Mouse (Mus musculus) CH12.LX (cell line): ENCODE measurements around the gene Igsf8. TPM values are rescaled to one million over a fixed set of nuclear protein-coding genes. Genes with fewer than 3 reads are reported as not detected.

Source experiments
- DNase-seq: peaks from one replicate; pipeline ENCODE4 v3.0.0-alpha.2; 2013; ENCODE audit errors: extremely low read depth
- H3K27ac ChIP-seq: 2 replicates; pipeline ENCODE4 v1.5.1; 2012; ENCODE audit warnings: low read depth, mild to moderate bottlenecking, control low read depth, moderate library complexity; ENCODE audit not compliant: insufficient read depth
- H3K27me3 ChIP-seq: replicated peaks from 2 replicates; pipeline ENCODE3; 2012; ENCODE audit warnings: inconsistent platforms
- H3K36me3 ChIP-seq, 2 experiments: replicated peaks in 1 of 2; 2 replicates each; pipeline versions ENCODE3 to v1.6.1; 2012; ENCODE audit warnings: inconsistent platforms in 1 of 2, low read length in 1 of 2, mild to moderate bottlenecking in 1 of 2, mixed read lengths in 1 of 2, moderate library complexity in 1 of 2; ENCODE audit not compliant: control insufficient read depth in 1 of 2, insufficient read depth in 1 of 2
- H3K4me1 ChIP-seq, 2 experiments: 2 replicates each; pipeline ENCODE4 v1.6.1; 2012; ENCODE audit warnings: inconsistent platforms in 1 of 2, moderate library complexity in 1 of 2; ENCODE audit not compliant: insufficient read depth in 2 of 2, control insufficient read depth in 1 of 2
- H3K4me2 ChIP-seq: 2 replicates; pipeline ENCODE4 v1.6.1; 2012; ENCODE audit warnings: low read depth, mild to moderate bottlenecking, control low read depth; ENCODE audit not compliant: poor library complexity, insufficient read depth, severe bottlenecking
- H3K4me3 ChIP-seq, 3 experiments: fragments of 150-350 bp in 1 of 3; sonication (generic) in 1 of 3; replicated peaks in 1 of 3; 2 replicates each; pipeline versions ENCODE3 to v1.5.1; 2011 to 2012; ENCODE audit warnings: low read depth in 2 of 3, low read length in 2 of 3, mild to moderate bottlenecking in 2 of 3, moderate library complexity in 2 of 3, control low read depth in 1 of 3, improper control_type of control experiment in 1 of 3, inconsistent platforms in 1 of 3, mixed read lengths in 1 of 3; ENCODE audit not compliant: poor library complexity in 1 of 3
- H3K79me2 ChIP-seq: replicated peaks from 2 replicates; pipeline ENCODE4 v1.6.1; 2012; ENCODE audit warnings: mild to moderate bottlenecking, moderate library complexity; ENCODE audit not compliant: control insufficient read depth, poor library complexity, insufficient read depth, severe bottlenecking; ENCODE audit errors: extremely low read depth
- H3K9ac ChIP-seq: 2 replicates; pipeline ENCODE4 v1.6.1; 2012; ENCODE audit warnings: low read depth, mild to moderate bottlenecking, control low read depth, moderate library complexity; ENCODE audit not compliant: insufficient read depth
- H3K9me3 ChIP-seq: replicated peaks from 2 replicates; pipeline ENCODE3; 2012; ENCODE audit warnings: low read length, inconsistent platforms, mixed read lengths
- BHLHE40 ChIP-seq: IDR thresholded peaks from 2 replicates; pipeline ENCODE4 v1.6.1; 2011; ENCODE audit warnings: mild to moderate bottlenecking, low read depth, low read length, improper control_type of control experiment
- CHD1 ChIP-seq: IDR thresholded peaks from 2 replicates; pipeline ENCODE4 v1.6.1; 2012; ENCODE audit warnings: low read depth, low read length, improper control_type of control experiment, inconsistent platforms
- CHD2 ChIP-seq: IDR thresholded peaks from 2 replicates; pipeline ENCODE4 v1.6.1; 2011; ENCODE audit warnings: low read length, improper control_type of control experiment
- CTCF ChIP-seq, 2 experiments: IDR thresholded peaks in 1 of 2; conservative IDR thresholded peaks in 1 of 2; 2 replicates each; pipeline ENCODE4 v1.5.1; 2011 to 2012; ENCODE audit warnings: low read depth in 2 of 2, low read length in 2 of 2, improper control_type of control experiment in 1 of 2, inconsistent platforms in 1 of 2, mild to moderate bottlenecking in 1 of 2, moderate library complexity in 1 of 2
- E2F4 ChIP-seq: IDR thresholded peaks from 2 replicates; pipeline ENCODE4 v1.6.1; 2011; ENCODE audit warnings: low read depth, low read length, improper control_type of control experiment; ENCODE audit not compliant: insufficient replicate concordance
- ELF1 ChIP-seq: IDR thresholded peaks from 2 replicates; pipeline ENCODE4 v1.6.1; 2014; ENCODE audit warnings: low read depth, mild to moderate bottlenecking, inconsistent platforms, low read length, improper control_type of control experiment
- EP300 ChIP-seq: IDR thresholded peaks from 2 replicates; pipeline ENCODE4 v1.6.1; 2011; ENCODE audit warnings: low read length, improper control_type of control experiment
- ETS1 ChIP-seq: conservative IDR thresholded peaks from 2 replicates; pipeline ENCODE4 v1.6.1; 2012; ENCODE audit warnings: low read depth, mild to moderate bottlenecking, inconsistent platforms, low read length, improper control_type of control experiment, moderate library complexity
- HCFC1 ChIP-seq: IDR thresholded peaks from 2 replicates; pipeline ENCODE4 v1.6.1; 2012; ENCODE audit warnings: low read depth, mild to moderate bottlenecking, inconsistent platforms, low read length, improper control_type of control experiment
- IRF4 ChIP-seq: IDR thresholded peaks from 2 replicates; pipeline ENCODE4 v1.6.1; 2014; ENCODE audit warnings: low read depth, mild to moderate bottlenecking, inconsistent platforms, low read length, improper control_type of control experiment
- JUN ChIP-seq: IDR thresholded peaks from 2 replicates; pipeline ENCODE4 v1.6.1; 2011; ENCODE audit warnings: low read depth, mild to moderate bottlenecking, low read length, improper control_type of control experiment, moderate library complexity; ENCODE audit not compliant: insufficient read depth
- JUND ChIP-seq: conservative IDR thresholded peaks from 2 replicates; pipeline ENCODE4 v1.6.1; 2011; ENCODE audit warnings: low read depth, low read length, improper control_type of control experiment
- KAT2A ChIP-seq: IDR thresholded peaks from 2 replicates; pipeline ENCODE4 v1.6.1; 2012; ENCODE audit warnings: low read length, improper control_type of control experiment, inconsistent platforms; ENCODE audit not compliant: insufficient replicate concordance
- MAZ ChIP-seq: IDR thresholded peaks from 2 replicates; pipeline ENCODE4 v1.6.1; 2012; ENCODE audit warnings: low read depth, mild to moderate bottlenecking, inconsistent platforms, low read length, improper control_type of control experiment, moderate library complexity
- MEF2A ChIP-seq: IDR thresholded peaks from 2 replicates; pipeline ENCODE4 v1.6.1; 2014; ENCODE audit warnings: low read depth, mild to moderate bottlenecking, inconsistent platforms, low read length, improper control_type of control experiment, borderline replicate concordance
- MYC ChIP-seq: IDR thresholded peaks from 2 replicates; pipeline ENCODE4 v1.6.1; 2011; ENCODE audit warnings: low read depth, mild to moderate bottlenecking, improper control_type of control experiment, low read length
- NELFE ChIP-seq: IDR thresholded peaks from 2 replicates; pipeline ENCODE4 v1.6.1; 2011; ENCODE audit warnings: low read depth, low read length, improper control_type of control experiment
- NRF1 ChIP-seq: IDR thresholded peaks from 2 replicates; pipeline ENCODE4 v1.6.1; 2014; ENCODE audit warnings: low read depth, mild to moderate bottlenecking, inconsistent platforms, low read length, improper control_type of control experiment, moderate library complexity
- POLR2A ChIP-seq: IDR thresholded peaks from 2 replicates; pipeline ENCODE4 v1.6.1; 2011; ENCODE audit warnings: low read depth, mild to moderate bottlenecking, improper control_type of control experiment, low read length
- RCOR1 ChIP-seq: conservative IDR thresholded peaks from 2 replicates; pipeline ENCODE4 v1.6.1; 2012; ENCODE audit warnings: low read depth, mild to moderate bottlenecking, inconsistent platforms, low read length, improper control_type of control experiment
- SIN3A ChIP-seq: IDR thresholded peaks from 2 replicates; pipeline ENCODE4 v1.6.1; 2012; ENCODE audit warnings: low read length, improper control_type of control experiment, inconsistent platforms
- SMC3 ChIP-seq: IDR thresholded peaks from 2 replicates; pipeline ENCODE4 v1.6.1; 2011; ENCODE audit warnings: low read depth, low read length, improper control_type of control experiment
- TBP ChIP-seq: conservative IDR thresholded peaks from 2 replicates; pipeline ENCODE4 v1.6.1; 2011; ENCODE audit warnings: low read depth, low read length, improper control_type of control experiment
- TCF12 ChIP-seq: IDR thresholded peaks from 2 replicates; pipeline ENCODE4 v1.6.1; 2014; ENCODE audit warnings: low read depth, mild to moderate bottlenecking, inconsistent platforms, low read length, improper control_type of control experiment
- UBTF ChIP-seq: IDR thresholded peaks from 2 replicates; pipeline ENCODE4 v1.6.1; 2012; ENCODE audit warnings: low read depth, mild to moderate bottlenecking, inconsistent platforms, low read length, improper control_type of control experiment, moderate library complexity
- USF1 ChIP-seq: IDR thresholded peaks from 2 replicates; pipeline ENCODE4 v1.6.1; 2014; ENCODE audit warnings: low read depth, mild to moderate bottlenecking, inconsistent platforms, low read length, improper control_type of control experiment
- USF2 ChIP-seq: conservative IDR thresholded peaks from 2 replicates; pipeline ENCODE4 v1.6.1; 2011; ENCODE audit warnings: low read depth, low read length, improper control_type of control experiment
- ZC3H11A ChIP-seq: IDR thresholded peaks from 2 replicates; pipeline ENCODE4 v1.6.1; 2012; ENCODE audit warnings: low read depth, mild to moderate bottlenecking, inconsistent platforms, low read length, improper control_type of control experiment
- ZNF384 ChIP-seq: IDR thresholded peaks from 2 replicates; pipeline ENCODE4 v1.6.1; 2012; ENCODE audit warnings: low read depth, low read length, improper control_type of control experiment, inconsistent platforms
- dilution Hi-C: fragments of 300-500 bp; cut with MboI; formaldehyde crosslinking; loops from 2 replicates; pipeline ENCODE4 v1.14.3; 2020; ENCODE audit warnings: low sequenced_read_pairs; ENCODE audit not compliant: extremely low pct_unique_long_range_greater_than_20kb, extremely low pct_ligation_motif_present
- in situ Hi-C: fragments of 300-500 bp; cut with MboI; formaldehyde crosslinking; loops from 3 replicates; pipeline ENCODE4 v1.14.3; 2019; ENCODE audit warnings: low sequenced_read_pairs, low pct_ligation_motif_present, low pct_unique_long_range_greater_than_20kb, mixed read lengths
- polyA plus RNA-seq: library from polyadenylated mRNA; unstranded; fragments of >175 nt; gene quantifications from 2 replicates; pipeline ENCODE4 v1.2.1, GENCODE M21; 2012; ENCODE audit warnings: low read depth; ENCODE audit not compliant: insufficient read length
- total RNA-seq, 2 experiments: library from RNA; depleted of rRNA; stranded (reverse); fragments of 300-350 nt in 1 of 2; fragments of >200 nt in 1 of 2; gene quantifications; 2 replicates each; pipeline ENCODE4 v1.2.3; 2012 to 2014

Gene Igsf8
- 29.3 and 37.0 TPM in 2 replicates for total RNA-seq (2012; rRNA removed)
- total RNA-seq (2014; rRNA removed), result 7.4 and 8.3 TPM in 2 replicates
- 22.1 and 25.9 TPM in 2 replicates for polyA plus RNA-seq

DNA sequence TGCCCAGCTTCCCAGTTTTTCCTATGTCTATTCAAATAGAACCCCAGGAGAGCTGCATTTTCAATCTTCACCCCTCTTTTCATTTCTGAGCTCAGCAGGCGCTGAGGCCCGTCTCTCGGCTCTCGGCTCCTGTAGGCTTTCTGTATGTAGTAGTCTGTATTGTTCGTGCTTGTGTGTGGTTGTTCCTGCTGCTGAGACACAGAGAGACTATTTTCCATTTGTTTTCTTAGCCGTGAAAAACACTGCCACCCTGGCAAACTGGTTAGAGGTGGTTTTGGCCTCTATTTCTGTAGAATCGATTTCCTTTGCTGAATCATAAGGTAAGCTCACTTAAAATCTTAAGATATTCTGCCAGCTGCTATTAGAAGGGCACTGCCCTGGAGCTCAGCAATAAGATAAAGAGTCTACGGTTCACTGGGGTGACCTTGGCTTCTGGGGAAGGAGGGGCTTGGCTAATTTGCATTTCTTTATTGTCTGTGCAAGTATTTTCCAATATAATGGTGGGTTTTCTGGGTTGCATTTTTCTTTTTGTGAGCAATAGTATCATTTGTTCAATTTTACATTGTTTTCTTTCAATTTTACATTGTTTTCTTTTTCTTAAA, at the start of gene Igsf8:
Igsf8 (plus strand) TSS at position 165 of the 602 bp plus-strand sequence.
- Histone ChIP-seq H3K27ac (no peak within 1 kb of the TSS), H3K27me3 (no peaks in the 10 kb centered on the region), H3K9ac (no peak within 1 kb of the TSS), H3K4me1 (peaks cover 6 to 7% of the 10 kb centered on the region in 2 experiments; a peak in 3 of 4 replicates), H3K36me3 (no peaks in the 10 kb centered on the region), H3K9me3 (peaks cover 4% of the 10 kb centered on the region), H3K4me3 (no peak within 1 kb of the TSS), H3K4me2 (no peak within 1 kb of the TSS), H3K79me2 (no peaks in the 10 kb centered on the region)
- in situ Hi-C loops (no loop called here), dilution Hi-C loops (no loop called here)
- no peak for DNase-seq
- TF ChIP-seq RCOR1 (no peak), E2F4 (no peak), SMC3 (no peak), BHLHE40 (no peak), TCF12 (no peak), ZNF384 (no peak), ZC3H11A (no peak), USF2 (no peak), CTCF (conservative IDR thresholded peaks at IDR 0.05 in 1 of 2, IDR thresholded peaks at IDR 0.05 in 1 of 2; ENCODE audit: low read depth in 2 of 2, low read length in 2 of 2) (no peak), JUN (no peak), IRF4 (no peak), POLR2A (no peak), CHD2 (no peak), MYC (no peak), KAT2A (no peak), NRF1 (no peak), MAZ (no peak), MEF2A (no peak), JUND (no peak), EP300 (no peak)

- no peak overlapping the region for H3K9ac ChIP-seq
- H3K27ac ChIP-seq, result no peak overlapping the region
- no peaks in the 10 kb centered on the region for H3K27me3 ChIP-seq
- H3K36me3 ChIP-seq, result peaks cover 3 to 5% of the 10 kb centered on the region in 2 experiments
- no peaks in the 10 kb centered on the region for H3K9me3 ChIP-seq
- H3K4me3 ChIP-seq, result no peak overlapping the region
- in situ Hi-C loops (no loop called here), dilution Hi-C loops (no loop called here)
- no peak for DNase-seq
- peaks cover 4 to 18% of the 10 kb centered on the region in 2 experiments for H3K4me1 ChIP-seq
- no peaks in the 10 kb centered on the region for H3K79me2 ChIP-seq
- H3K4me2 ChIP-seq, result no peak overlapping the region
- TF ChIP-seq UBTF, result no peak
- TF ChIP-seq JUN, result no peak
- TF ChIP-seq NELFE, result no peak
- no peak for TF ChIP-seq NRF1
- TF ChIP-seq JUND, result no peak
- no peak for TF ChIP-seq ZC3H11A
- TF ChIP-seq CHD1, result no peak
- no peak for TF ChIP-seq ELF1
- TF ChIP-seq KAT2A, result no peak
- no peak for TF ChIP-seq USF1
- no peak for TF ChIP-seq USF2
- TF ChIP-seq BHLHE40, result no peak
- no peak for TF ChIP-seq EP300
- no peak for TF ChIP-seq MYC
- TF ChIP-seq ETS1, result no peak
- no peak for TF ChIP-seq ZNF384
- no peak for TF ChIP-seq POLR2A
- no peak for TF ChIP-seq HCFC1
- TF ChIP-seq SIN3A, result no peak
- no peak for TF ChIP-seq TBP
Measured at GRCm38 (mm10) chr1:172212776-172213175, 48.7 kb upstream of the Igsf8 start.
